Mouse (Mus musculus) brain, embryonic 18.5 days (tissue): Measurements from ENCODE around the gene Hint3.

ENCODE experiments used
- DNase-seq: peaks from one replicate; pipeline ENCODE4 v3.0.0-alpha.2; 2012; ENCODE audit warnings: low read depth, low spot score

The Hint3 gene

GRCm38 (mm10) chr10:30587037-30587436, 42.4 kb downstream of the Hint3 start:
- DNase-seq, result peak; percentile 20

DNA sequence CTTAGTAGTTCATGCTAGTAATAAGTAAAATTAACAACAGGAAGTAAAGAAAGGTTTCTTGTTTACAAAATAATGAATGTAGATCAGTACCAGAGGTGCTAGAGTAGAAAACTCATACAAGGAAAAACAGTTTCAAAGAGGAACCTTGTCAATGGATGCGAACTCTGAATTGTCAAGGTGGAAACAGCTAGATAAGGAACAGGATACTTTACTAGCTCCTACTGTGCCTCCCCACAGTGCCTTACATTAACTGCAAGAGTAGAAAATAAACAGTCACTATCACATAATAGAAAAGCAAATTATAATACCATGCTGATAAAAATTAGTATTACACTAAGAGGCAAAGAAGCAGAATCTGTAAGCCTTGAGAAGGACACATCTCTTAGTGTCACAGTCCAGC, 43.7 kb downstream of the Hint3 start:
- no peak for DNase-seq

- no peak for DNase-seq
Measured at GRCm38 (mm10) chr10:30577670-30578280, 51.7 kb downstream of the Hint3 start.

DNA sequence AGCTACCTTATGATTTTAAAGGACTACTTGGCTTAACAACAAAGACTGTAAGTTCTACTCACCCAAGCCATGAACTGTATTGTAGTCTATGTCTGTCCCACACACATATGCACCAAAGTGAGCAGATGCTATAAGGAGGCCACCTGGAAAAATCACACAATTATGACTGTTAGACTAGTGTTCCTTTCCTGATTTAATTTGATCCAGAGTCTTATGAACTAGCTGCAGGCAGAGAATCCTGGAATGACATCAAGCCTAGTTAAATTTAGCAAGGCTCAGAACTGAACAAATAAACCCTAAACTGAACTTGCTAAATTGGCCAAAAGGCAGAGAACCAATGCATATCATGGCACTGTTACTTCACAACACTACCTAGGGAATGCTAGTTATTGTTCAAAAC, 63.1 kb downstream of the Hint3 start:
- no peak for DNase-seq

DNA sequence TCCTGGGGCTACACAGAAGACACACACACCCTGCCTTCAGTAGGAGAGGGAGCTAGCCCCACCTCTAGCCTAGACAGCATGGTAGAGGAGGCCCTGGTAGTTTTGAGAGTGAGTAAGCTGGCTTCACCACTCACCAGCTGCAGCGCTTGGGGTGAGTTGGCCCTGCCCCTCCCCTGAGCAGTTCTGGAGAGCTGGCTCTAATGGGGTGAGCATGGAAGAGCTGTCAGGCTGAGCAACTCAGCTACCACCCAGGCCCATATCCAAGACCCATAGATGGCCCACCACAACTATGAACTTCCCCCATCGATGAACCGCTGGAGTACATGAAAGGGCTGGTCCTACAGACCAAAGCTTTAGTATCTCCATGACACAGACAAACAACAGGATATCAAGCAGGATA, 64.8 kb downstream of the Hint3 start:
- no peak for DNase-seq
